In the genomic region with DNA sequence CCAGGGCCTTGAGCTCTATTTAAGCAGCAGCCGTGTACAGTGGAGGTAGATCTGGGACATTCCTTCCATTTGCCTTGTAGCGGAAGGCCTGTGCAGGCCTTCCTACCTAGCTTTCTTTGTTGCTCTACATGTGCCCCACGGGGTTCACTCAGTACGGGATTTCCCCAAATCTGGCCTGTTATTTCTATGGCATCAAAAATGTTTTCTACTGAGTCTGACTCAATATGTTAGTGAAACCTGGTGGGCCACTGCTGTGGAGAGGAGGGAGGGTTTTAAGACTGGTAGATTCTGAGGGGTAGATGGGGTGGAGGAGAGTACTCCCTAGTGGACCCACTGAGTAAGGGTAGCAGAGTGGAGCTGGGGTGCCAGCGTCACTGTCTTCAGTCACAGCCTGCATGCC, we compare ENCODE assay signal across 23 mouse cellular contexts. TPM values are rescaled to one million over a fixed set of nuclear protein-coding genes. Genes with fewer than 3 reads are reported as not detected.
DNase-seq lines count a peak whose midpoint lies in the region; ATAC-seq and TF ChIP-seq lines count a peak whose summit lies in the region.
"Had no signal": no experiment of that assay in that cellular context is flagged by ENCODE, and none has a peak within 500 bp of the region (broad histone marks: within the 10 kb centered on the region; RNA-seq: fewer than 3 reads in every experiment).

No protein-coding gene starts in this region.

- no peak overlapping the region for H3K4me3 ChIP-seq in forebrain, embryonic 16.5 days (replicated peaks; ENCODE audit: low read length)
- H3K4me3 ChIP-seq in forebrain, embryonic 15.5 days, result no peak overlapping the region
- no peak overlapping the region for H3K4me3 ChIP-seq in left cerebral cortex, adult 2 months
- H3K4me3 ChIP-seq: embryonic facial prominence, embryonic 10.5 days; embryonic facial prominence, embryonic 12.5 days; forebrain, embryonic 13.5 days had no signal

- peak overlapping the region; percentile 24; the same call in 1 of the 2 replicates for H3K27ac ChIP-seq in forebrain, embryonic 16.5 days (ENCODE audit: low read length)
- H3K27ac ChIP-seq in forebrain, embryonic 15.5 days (replicated peaks), result no peak overlapping the region
- peak overlapping the region; percentile 56 for H3K27ac ChIP-seq in left cerebral cortex, adult 2 months
- H3K27ac ChIP-seq: embryonic facial prominence, embryonic 10.5 days; embryonic facial prominence, embryonic 12.5 days; forebrain, embryonic 13.5 days had no signal

- no peak for DNase-seq in left cerebral cortex, adult 2 months (ENCODE audit: extremely low spot score in 1 of 2, low spot score in 2 of 2)
- DNase-seq in left cerebral cortex, adult 11 months (ENCODE audit: low spot score), result no peak
- peak; percentile 25 for DNase-seq in CD4-positive helper T cell, adult 2 months (ENCODE audit: low read depth, low spot score)
- peak; percentile 64 for DNase-seq in induced T-regulatory cell, adult 2 months (ENCODE audit: low read depth)
- no peak for DNase-seq in frontal cortex, postnatal 10 days (ENCODE audit: low spot score in 2 of 2)
- DNase-seq in kidney, postnatal 10 days, result no peak
- DNase-seq: adrenal gland, adult 8-10 months; adrenal gland, postnatal 14 days; adrenal gland, postnatal 36 days; cerebellum, adult 11-12 months; cerebellum, adult 2 months; cerebellum, adult 9-10 months; cerebellum, postnatal 10 days; cerebellum, postnatal 25 days had no signal

- TF ChIP-seq CTCF in left cerebral cortex, adult 2 months (IDR thresholded peaks at IDR 0.05), result no peak

- H3K9ac ChIP-seq in forebrain, embryonic 16.5 days (replicated peaks; ENCODE audit: low read depth, low read length), result no peak overlapping the region
- no peak overlapping the region for H3K9ac ChIP-seq in forebrain, embryonic 15.5 days (replicated peaks)
- H3K9ac ChIP-seq: embryonic facial prominence, embryonic 12.5 days; forebrain, embryonic 13.5 days; forebrain, postnatal 0 days had no signal

- H3K36me3 ChIP-seq in forebrain, embryonic 16.5 days (ENCODE audit: control insufficient read depth, insufficient read depth), result peaks cover 29% of the 10 kb centered on the region
- peaks cover 48% of the 10 kb centered on the region for H3K36me3 ChIP-seq in forebrain, embryonic 15.5 days

- H3K4me2 ChIP-seq in forebrain, embryonic 16.5 days (ENCODE audit: low read length), result no peak overlapping the region
- no peak overlapping the region for H3K4me2 ChIP-seq in forebrain, embryonic 15.5 days (replicated peaks)
- H3K4me2 ChIP-seq: embryonic facial prominence, embryonic 12.5 days; forebrain, embryonic 13.5 days had no signal

- intact Hi-C loops in left cerebral cortex, adult 2 months (cut with DNase I), result loop anchor here (5.0 kb wide), 1 partner anchor 42 kb away; a partner anchor contains a TSS

- ATAC-seq in forebrain, embryonic 16.5 days, result no peak
- no peak for ATAC-seq in forebrain, embryonic 15.5 days (replicated peaks)
- ATAC-seq: activated CD4-positive, CD25-positive, alpha-beta regulatory T cell, adult 4 months; forebrain, embryonic 13.5 days; forebrain, postnatal 0 days; Patski had no signal

- no peaks in the 10 kb centered on the region for H3K9me3 ChIP-seq in forebrain, embryonic 16.5 days (ENCODE audit: control insufficient read depth, low read length)
- no peaks in the 10 kb centered on the region for H3K9me3 ChIP-seq in forebrain, embryonic 15.5 days
- H3K9me3 ChIP-seq: embryonic facial prominence, embryonic 10.5 days; embryonic facial prominence, embryonic 12.5 days; forebrain, embryonic 13.5 days; G1E had no signal

- peaks cover 10% of the 10 kb centered on the region for H3K4me1 ChIP-seq in forebrain, embryonic 16.5 days (replicated peaks; ENCODE audit: control insufficient read depth, insufficient read depth, low read length)
- H3K4me1 ChIP-seq in forebrain, embryonic 15.5 days, result peaks cover 8% of the 10 kb centered on the region

- 90% methylated on average over 5 of the region's 5 CpGs for whole genome bisulfite sequencing in forebrain, embryonic 16.5 days
- WGBS in forebrain, embryonic 15.5 days, result 89% methylated on average over 5 of the region's 5 CpGs

- H3K27me3 ChIP-seq in forebrain, embryonic 16.5 days (replicated peaks; ENCODE audit: control insufficient read depth, insufficient read depth, low read length), result no peaks in the 10 kb centered on the region
- H3K27me3 ChIP-seq in forebrain, embryonic 15.5 days, result no peaks in the 10 kb centered on the region
- H3K27me3 ChIP-seq: embryonic facial prominence, embryonic 12.5 days; forebrain, embryonic 13.5 days; Patski had no signal

RNA-seq across cellular contexts. Expression of a gene that starts 2.5 kb away (rescaled TPM):
- 2.0 and 3.3 TPM in 2 replicates for polyA plus RNA-seq in forebrain, embryonic 16.5 days (2015; fragmentation: Nextera tagmentation; extraction: Ambion mirVana)
- 2.9 and 3.5 TPM in 2 replicates for polyA plus RNA-seq in forebrain, embryonic 15.5 days (2015; fragmentation: Nextera tagmentation; extraction: Ambion mirVana)
- 1 to 10 TPM; 3.0 to 3.5 TPM for total RNA-seq in left cerebral cortex, adult 2 months (2021)
- polyA plus RNA-seq: G1E had no signal

RNA-seq across cellular contexts. Expression of a gene that starts 25.7 kb away (rescaled TPM):
- 325 and 342 TPM in 2 replicates for polyA plus RNA-seq in forebrain, embryonic 16.5 days (2015; fragmentation: Nextera tagmentation; extraction: Ambion mirVana)
- polyA plus RNA-seq in forebrain, embryonic 15.5 days (2015; fragmentation: Nextera tagmentation; extraction: Ambion mirVana), result 330 and 334 TPM in 2 replicates
- total RNA-seq in left cerebral cortex, adult 2 months (2021), result 10 to 100 TPM; 75.8 to 78.2 TPM

RNA-seq across cellular contexts. Expression of a gene that starts 35.7 kb away (rescaled TPM):
- polyA plus RNA-seq in forebrain, embryonic 16.5 days (2015; fragmentation: Nextera tagmentation; extraction: Ambion mirVana), result 1,679 and 1,753 TPM in 2 replicates
- 1,708 and 1,857 TPM in 2 replicates for polyA plus RNA-seq in forebrain, embryonic 15.5 days (2015; fragmentation: Nextera tagmentation; extraction: Ambion mirVana)
- total RNA-seq in left cerebral cortex, adult 2 months (2021), result 100 to 1,000 TPM; 475 to 526 TPM

RNA-seq across cellular contexts. Expression of a gene that starts 37.2 kb away (rescaled TPM):
- 21.8 and 30.7 TPM in 2 replicates for polyA plus RNA-seq in forebrain, embryonic 16.5 days (2015; fragmentation: Nextera tagmentation; extraction: Ambion mirVana)
- 24.8 and 24.9 TPM in 2 replicates for polyA plus RNA-seq in forebrain, embryonic 15.5 days (2015; fragmentation: Nextera tagmentation; extraction: Ambion mirVana)
- 100 to 1,000 TPM; 364 to 413 TPM for total RNA-seq in left cerebral cortex, adult 2 months (2021)

RNA-seq across cellular contexts. Expression of a gene that starts 40.6 kb away (rescaled TPM):
- 22.2 and 24.3 TPM in 2 replicates for polyA plus RNA-seq in forebrain, embryonic 16.5 days (2015; fragmentation: Nextera tagmentation; extraction: Ambion mirVana)
- polyA plus RNA-seq in forebrain, embryonic 15.5 days (2015; fragmentation: Nextera tagmentation; extraction: Ambion mirVana), result 19.8 and 20.3 TPM in 2 replicates
- total RNA-seq in left cerebral cortex, adult 2 months (2021), result 1 to 10 TPM; 1.3 TPM
- polyA plus RNA-seq: G1E had no signal

Comparison
In these comparisons a context has a peak if more than half of its experiments do, and no peak if none do; other contexts are left out.
1. DNase-seq: peak in CD4-positive helper T cell, adult 2 months (single experiment) and induced T-regulatory cell, adult 2 months (single experiment); none in left cerebral cortex, adult 2 months (0 of 2), left cerebral cortex, adult 11 months (single experiment), frontal cortex, postnatal 10 days (0 of 2) and kidney, postnatal 10 days (single experiment).